Mouse (Mus musculus) embryonic facial prominence, embryonic 12.5 days (tissue): ENCODE data around the gene Ifnar2. TPM values are rescaled to one million over a fixed set of nuclear protein-coding genes. Genes with fewer than 3 reads are reported as not detected.

Experiments
- ATAC-seq: fragments of 200-750 bp; cut with Nextera tagmentation; 2 replicates; pipeline ENCODE4 v1.8.0; 2017; ENCODE audit not compliant: insufficient number of reproducible peaks, insufficient read depth, low FRiP score, low TSS enrichment
- H3K27ac ChIP-seq: fragments of 300-500 bp; sonication (generic); 2 replicates; pipeline ENCODE4 v1.5.1; 2016; ENCODE audit warnings: mild to moderate bottlenecking
- H3K27me3 ChIP-seq: fragments of 300-500 bp; sonication (generic); 2 replicates; pipeline ENCODE4 v1.6.1; 2016; ENCODE audit warnings: mild to moderate bottlenecking, moderate library complexity
- H3K36me3 ChIP-seq: fragments of 300-500 bp; sonication (generic); 2 replicates; pipeline ENCODE4 v1.6.1; 2016; ENCODE audit warnings: mild to moderate bottlenecking
- H3K4me1 ChIP-seq: fragments of 300-500 bp; sonication (generic); 2 replicates; pipeline ENCODE4 v1.6.1; 2016
- H3K4me2 ChIP-seq: fragments of 300-500 bp; sonication (generic); replicated peaks from 2 replicates; pipeline ENCODE4 v1.6.1; 2016; ENCODE audit warnings: mild to moderate bottlenecking, moderate library complexity
- H3K4me3 ChIP-seq: fragments of 300-500 bp; sonication (generic); 2 replicates; pipeline ENCODE4 v1.5.1; 2016; ENCODE audit warnings: mild to moderate bottlenecking
- H3K9ac ChIP-seq: fragments of 300-500 bp; sonication (generic); 2 replicates; pipeline ENCODE4 v1.6.1; 2016; ENCODE audit warnings: mild to moderate bottlenecking, moderate library complexity
- H3K9me3 ChIP-seq: fragments of 300-500 bp; sonication (generic); 2 replicates; pipeline ENCODE4 v1.6.1; 2016; ENCODE audit warnings: mild to moderate bottlenecking, moderate library complexity
- WGBS: fragments of 180-500 bp; shearing (Covaris S2); methylation state at CpG from one replicate; pipeline ENCODE4 v1.1.7; 2016; 5-methylcytosine and 5-hydroxymethylcytosine counted together
- polyA plus RNA-seq: library from polyadenylated mRNA; unstranded; fragments of >200 nt; fragmentation: Nextera tagmentation; extraction: Ambion mirVana; gene quantifications from 2 replicates; pipeline ENCODE4 v1.2.1, GENCODE M21; 2016

Gene Ifnar2
- polyA plus RNA-seq, 1 experiment from 2014 or later, result 42.6 TPM

GRCm38 (mm10) chr16:91395633-91396392, 23.2 kb downstream of the Ifnar2 start:
- H3K4me2 ChIP-seq, result no peak overlapping the region

GRCm38 (mm10) chr16:91396844-91397537, 24.4 kb downstream of the Ifnar2 start:
- Histone ChIP-seq H3K4me2 (no peak overlapping the region), H3K4me1 (no peaks in the 10 kb centered on the region), H3K9me3 (no peaks in the 10 kb centered on the region), H3K9ac (no peak overlapping the region), H3K27me3 (no peaks in the 10 kb centered on the region), H3K27ac (no peak overlapping the region), H3K36me3 (peaks cover 37% of the 10 kb centered on the region), H3K4me3 (no peak overlapping the region)
- ATAC-seq, result no peak
- whole genome bisulfite sequencing, result 78% methylated on average over 10 of the region's 10 CpGs

More at GRCm38 (mm10) chr16:91395633-91396392, 23.2 kb downstream of the Ifnar2 start:
- WGBS, result 47% methylated on average over 8 of the region's 8 CpGs
- Histone ChIP-seq H3K36me3 (peaks cover 43% of the 10 kb centered on the region), H3K9ac (no peak overlapping the region), H3K4me3 (no peak overlapping the region), H3K27me3 (no peaks in the 10 kb centered on the region), H3K4me1 (no peaks in the 10 kb centered on the region), H3K9me3 (no peaks in the 10 kb centered on the region), H3K27ac (no peak overlapping the region)
- ATAC-seq, result no peak

GRCm38 (mm10) chr16:91398030-91398429, 25.4 kb downstream of the Ifnar2 start:
- no peak for ATAC-seq
- Histone ChIP-seq H3K4me3 (no peak overlapping the region), H3K9me3 (no peaks in the 10 kb centered on the region), H3K4me1 (no peaks in the 10 kb centered on the region), H3K36me3 (peaks cover 33% of the 10 kb centered on the region), H3K4me2 (no peak overlapping the region), H3K27me3 (no peaks in the 10 kb centered on the region), H3K27ac (no peak overlapping the region), H3K9ac (no peak overlapping the region)
- WGBS, result 90% methylated on average over 12 of the region's 12 CpGs

GRCm38 (mm10) chr16:91398944-91399343, 26.4 kb downstream of the Ifnar2 start:
- Histone ChIP-seq H3K4me1 (no peaks in the 10 kb centered on the region), H3K4me2 (no peak overlapping the region), H3K9ac (no peak overlapping the region), H3K27me3 (no peaks in the 10 kb centered on the region), H3K27ac (no peak overlapping the region), H3K9me3 (no peaks in the 10 kb centered on the region), H3K4me3 (no peak overlapping the region), H3K36me3 (peaks cover 28% of the 10 kb centered on the region)
- WGBS, result 92% methylated on average over 7 of the region's 7 CpGs
- ATAC-seq, result no peak

GRCm38 (mm10) chr16:91401569-91402165, 29.1 kb downstream of the Ifnar2 start:
- H3K4me2 ChIP-seq, result no peak overlapping the region
- no peak overlapping the region for H3K4me3 ChIP-seq
- peaks cover 6% of the 10 kb centered on the region; the same call in 1 of the 2 replicates for H3K4me1 ChIP-seq
- WGBS, result 78% methylated on average over 6 of the region's 6 CpGs
- H3K27ac ChIP-seq, result 0 out of 2 replicates have a peak overlapping the region, but pooled peaks have one; percentile 51
- peaks cover 21% of the 10 kb centered on the region for H3K36me3 ChIP-seq
- no peak for ATAC-seq
- no peaks in the 10 kb centered on the region for H3K9me3 ChIP-seq
- H3K9ac ChIP-seq, result no peak overlapping the region
- no peaks in the 10 kb centered on the region for H3K27me3 ChIP-seq

GRCm38 (mm10) chr16:91403784-91404183, 31.2 kb downstream of the Ifnar2 start:
- no peak for ATAC-seq
- H3K27ac ChIP-seq, result no peak overlapping the region
- peaks cover 21% of the 10 kb centered on the region for H3K36me3 ChIP-seq
- no peak overlapping the region for H3K9ac ChIP-seq
- H3K4me2 ChIP-seq, result no peak overlapping the region
- 83% methylated on average over 9 of the region's 9 CpGs for WGBS
- H3K9me3 ChIP-seq, result no peaks in the 10 kb centered on the region
- H3K4me3 ChIP-seq, result no peak overlapping the region
- no peaks in the 10 kb centered on the region for H3K27me3 ChIP-seq
- peaks cover 10% of the 10 kb centered on the region; the same call in 1 of the 2 replicates for H3K4me1 ChIP-seq

- H3K27ac ChIP-seq, result no peak overlapping the region
- no peaks in the 10 kb centered on the region for H3K27me3 ChIP-seq
- H3K4me2 ChIP-seq, result no peak overlapping the region
- no peaks in the 10 kb centered on the region for H3K9me3 ChIP-seq
- peaks cover 21% of the 10 kb centered on the region for H3K36me3 ChIP-seq
- H3K9ac ChIP-seq, result no peak overlapping the region
- 88% methylated on average over 8 of the region's 8 CpGs for WGBS
- ATAC-seq, result no peak
- no peak overlapping the region for H3K4me3 ChIP-seq
- H3K4me1 ChIP-seq, result peaks cover 10% of the 10 kb centered on the region; the same call in 1 of the 2 replicates
Observed at GRCm38 (mm10) chr16:91404187-91404586, 31.6 kb downstream of the Ifnar2 start.

GRCm38 (mm10) chr16:91404828-91405577, 32.4 kb downstream of the Ifnar2 start:
- no peaks in the 10 kb centered on the region for H3K27me3 ChIP-seq
- WGBS, result 70% methylated on average over 10 of the region's 10 CpGs
- ATAC-seq, result no peak
- no peak overlapping the region for H3K9ac ChIP-seq
- no peak overlapping the region for H3K27ac ChIP-seq
- H3K4me1 ChIP-seq, result peaks cover 10% of the 10 kb centered on the region; the same call in 1 of the 2 replicates
- H3K4me3 ChIP-seq, result no peak overlapping the region
- peaks cover 21% of the 10 kb centered on the region for H3K36me3 ChIP-seq
- no peaks in the 10 kb centered on the region for H3K9me3 ChIP-seq
- no peak overlapping the region for H3K4me2 ChIP-seq

GRCm38 (mm10) chr16:91405640-91406584, 33.3 kb downstream of the Ifnar2 start, which contains the start of gene Il10rb:
TSS of gene Il10rb (plus strand) at chr16:91406164.
- H3K9me3 ChIP-seq, result no peaks in the 10 kb centered on the region
- H3K27ac ChIP-seq, result peak within 1 kb of the TSS; percentile 50; the same call in 1 of the 2 replicates
- peaks cover 16% of the 10 kb centered on the region; the same call in 1 of the 2 replicates for H3K4me1 ChIP-seq
- peak within 1 kb of the TSS; percentile 66 for H3K4me3 ChIP-seq
- peaks cover 21% of the 10 kb centered on the region for H3K36me3 ChIP-seq
- peak within 1 kb of the TSS; percentile 96 for H3K4me2 ChIP-seq
- 6% methylated on average over 51 of the region's 51 CpGs for WGBS
- H3K9ac ChIP-seq, result peak within 1 kb of the TSS; percentile 75
- H3K27me3 ChIP-seq, result no peaks in the 10 kb centered on the region
- ATAC-seq, result peak; percentile 75

GRCm38 (mm10) chr16:91406585-91407220, 34.1 kb downstream of the Ifnar2 start:
- H3K4me1 ChIP-seq, result peaks cover 18% of the 10 kb centered on the region; the same call in 1 of the 2 replicates
- H3K4me3 ChIP-seq, result peak overlapping the region; percentile 66
- peak overlapping the region; percentile 75 for H3K9ac ChIP-seq
- WGBS, result 2% methylated on average over 13 of the region's 13 CpGs
- peaks cover 21% of the 10 kb centered on the region for H3K36me3 ChIP-seq
- no peak overlapping the region for H3K27ac ChIP-seq
- H3K27me3 ChIP-seq, result no peaks in the 10 kb centered on the region
- 0 out of 2 replicates have a peak, but pooled peaks have one; percentile 8 for ATAC-seq
- H3K9me3 ChIP-seq, result no peaks in the 10 kb centered on the region
- H3K4me2 ChIP-seq, result peak overlapping the region; percentile 96
